Mouse (Mus musculus): ENCODE data around the gene Selenow.

The Selenow gene

GRCm38 (mm10) chr7:15905861-15906260 is 16.3 kb downstream of the Selenow start:
- no peak for DNase-seq (ENCODE audit: low spot score in 2 of 2)

- DNase-seq (ENCODE audit: low spot score in 2 of 2) = no peak
Observed at GRCm38 (mm10) chr7:15901366-15902048, 20.7 kb downstream of the Selenow start.

DNA sequence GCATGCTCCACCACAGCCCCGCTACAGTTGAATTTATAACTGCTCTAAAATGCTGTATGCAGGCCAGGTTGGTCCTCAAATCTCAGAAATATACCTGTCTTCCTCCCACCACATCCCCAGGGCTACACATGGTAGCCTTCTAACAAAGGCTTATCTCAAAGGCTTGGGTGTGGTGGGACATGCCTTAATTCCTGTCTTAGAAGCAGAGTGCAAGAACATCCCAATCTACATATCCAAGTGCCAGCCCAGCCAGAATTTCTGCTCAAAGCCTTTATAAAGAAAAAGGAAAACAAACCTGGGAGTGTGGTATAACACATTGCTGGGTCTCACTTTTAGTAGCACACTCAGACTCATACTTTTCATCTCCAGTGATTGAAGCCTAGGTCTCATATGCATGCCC is 28.0 kb downstream of the Selenow start:
- no peak for DNase-seq (ENCODE audit: low spot score in 2 of 2)

DNA sequence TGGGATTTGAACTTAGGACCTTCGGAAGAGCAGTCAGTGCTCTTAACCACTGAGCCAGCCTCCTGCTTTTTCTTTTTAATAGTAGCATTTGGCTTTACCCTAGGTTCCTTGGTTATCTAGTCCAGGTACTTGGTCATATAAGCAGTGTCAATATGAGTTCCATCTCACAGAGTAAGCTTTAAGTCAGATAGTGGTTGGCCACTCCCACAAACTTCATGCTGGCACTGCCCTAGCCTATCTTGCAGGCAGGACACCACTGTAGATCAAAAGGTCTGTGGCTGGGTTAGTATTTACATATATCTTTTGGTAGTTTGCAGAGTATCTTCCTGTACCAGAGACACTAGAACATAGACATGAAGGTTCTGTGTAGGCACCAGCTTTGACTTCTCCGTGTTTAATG is 38.1 kb downstream of the Selenow start:
- DNase-seq (ENCODE audit: low spot score in 2 of 2) = no peak

- no peak for DNase-seq (ENCODE audit: low spot score in 2 of 2)
Observed at GRCm38 (mm10) chr7:15882317-15882716, 39.9 kb downstream of the Selenow start, which contains the start of gene Crxos. Crxos (plus strand) TSS chr7:15882617.

DNA sequence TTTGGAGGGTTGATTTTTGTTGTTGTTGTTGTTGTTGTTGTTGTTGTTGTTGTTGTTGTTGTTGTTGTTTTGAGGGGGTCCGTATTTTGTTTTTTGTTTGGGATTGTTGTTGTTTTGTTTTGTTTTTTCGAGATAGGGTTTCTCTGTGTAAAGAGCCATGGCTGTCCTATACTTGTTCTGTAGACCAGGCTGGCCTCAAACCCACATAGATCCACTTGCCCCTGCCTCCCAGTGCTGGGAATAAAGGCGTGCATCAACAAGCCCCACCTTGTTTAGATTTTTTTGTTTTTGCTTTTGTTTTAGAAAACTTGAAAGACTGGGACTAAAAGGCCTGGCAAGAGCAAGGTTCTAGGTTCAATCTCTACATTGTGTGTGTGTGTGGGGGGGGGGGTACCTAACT is 40.4 kb downstream of the Selenow start:
- no peak for DNase-seq (ENCODE audit: low spot score in 2 of 2)

DNA sequence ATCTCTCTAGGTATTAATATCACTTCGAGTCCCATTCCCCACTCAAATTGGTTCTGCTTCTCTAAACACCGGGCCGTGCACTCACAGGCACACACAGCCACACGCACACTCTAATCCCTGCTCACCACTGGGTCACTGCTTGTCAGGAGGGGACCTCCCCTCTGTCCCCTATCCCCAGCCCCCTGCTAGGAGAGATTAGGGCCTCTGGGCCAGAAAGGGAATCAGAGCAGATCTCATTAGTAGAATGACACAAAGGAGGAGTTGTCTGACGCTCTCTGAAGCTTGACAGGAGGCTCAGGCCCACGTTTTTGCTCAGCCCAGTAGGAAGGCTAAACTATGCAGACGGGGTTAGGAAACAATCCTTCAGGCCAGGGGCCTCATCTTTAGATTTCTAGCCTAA is 40.8 kb downstream of the Selenow start:
- DNase-seq (ENCODE audit: low spot score in 2 of 2) = no peak

GRCm38 (mm10) chr7:15879756-15880155 is 42.4 kb downstream of the Selenow start, which contains the start of gene Crx:
Crx (minus strand) TSS chr7:15879968.
- no peak for DNase-seq (ENCODE audit: low spot score in 2 of 2)

Data from right cerebral cortex, adult 2 months (tissue).